Mouse (Mus musculus): Measurements from ENCODE around the gene Smok2a.
"Not testable (repeated sequence)": the region's sequence is repeated elsewhere in the genome, so short reads cannot be mapped to it uniquely, and the experiment has no call there.

Gene Smok2a

GRCm38 (mm10) chr17:13220888-13221287, at the start of gene Smok2a:
Smok2a (plus strand) TSS chr17:13221188.
- no peak for DNase-seq (ENCODE audit: low read depth)

DNA sequence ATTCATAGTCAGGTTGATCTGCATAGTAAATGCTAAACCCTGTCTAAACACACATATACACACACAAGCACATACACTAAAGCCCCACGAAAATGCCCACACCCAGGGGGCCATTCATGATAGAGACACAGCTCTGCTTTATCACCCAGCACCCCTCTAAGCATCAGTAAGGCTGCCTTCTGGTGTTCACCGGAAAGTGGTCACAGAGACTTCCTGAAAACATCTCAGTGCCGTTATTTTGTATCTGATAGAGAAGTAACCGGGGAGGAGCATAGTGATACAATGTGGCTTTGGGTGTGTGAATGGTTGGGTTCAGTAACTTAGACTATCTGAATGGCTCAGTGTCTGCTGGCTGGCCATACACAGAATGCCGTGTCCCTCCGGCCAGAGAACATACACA, 47.4 kb upstream of the Smok2a start:
- DNase-seq (ENCODE audit: low read depth), result not testable (repeated sequence)

GRCm38 (mm10) chr17:13174029-13174428, 47.0 kb upstream of the Smok2a start:
- not testable (repeated sequence) for DNase-seq (ENCODE audit: low read depth)

DNA sequence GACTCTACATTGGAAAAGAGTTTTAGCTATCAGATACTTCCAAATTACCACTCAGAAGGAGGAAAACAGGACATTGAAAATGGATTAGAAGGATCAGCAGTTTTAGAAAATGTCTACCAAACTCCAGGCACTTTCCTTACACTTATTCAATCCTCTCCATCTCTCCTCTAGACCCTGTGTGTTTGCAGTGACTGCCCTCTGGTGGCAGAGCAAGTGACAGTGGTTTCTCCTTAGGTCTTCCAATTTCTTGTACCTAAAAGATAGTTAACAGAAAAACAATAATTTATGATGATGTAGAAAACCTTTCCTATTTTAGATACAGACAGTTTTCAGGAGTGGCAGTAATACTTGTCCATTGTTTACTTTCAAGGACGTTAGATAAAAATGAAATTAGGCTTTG, 45.4 kb upstream of the Smok2a start:
- DNase-seq (ENCODE audit: low read depth), result not testable (repeated sequence)

DNA sequence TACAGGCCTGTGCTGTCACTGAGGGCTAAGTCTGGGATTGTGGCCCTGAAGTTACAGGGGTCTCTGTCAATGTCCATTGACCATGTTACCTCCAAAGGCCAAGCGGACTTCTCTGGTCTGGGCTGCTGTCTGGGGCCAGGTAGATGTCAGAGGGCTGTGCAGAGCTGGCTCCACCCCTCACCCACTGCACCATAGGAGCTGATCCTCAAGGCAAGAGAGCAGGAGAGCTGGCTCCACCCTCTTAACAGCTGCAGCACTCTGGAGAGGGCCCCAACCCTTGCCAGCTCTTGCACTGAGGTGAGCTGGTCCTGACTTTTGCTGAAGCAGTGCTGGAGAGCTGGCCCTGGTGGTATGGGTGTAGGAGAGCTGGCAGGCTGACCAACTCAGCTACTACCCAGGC, 43.2 kb upstream of the Smok2a start:
- not testable (repeated sequence) for DNase-seq (ENCODE audit: low read depth)

- DNase-seq (ENCODE audit: low read depth), result not testable (repeated sequence)
These were observed 42.0 kb upstream of the Smok2a start for GRCm38 (mm10) chr17:13179021-13179420.

GRCm38 (mm10) chr17:13180491-13180890, 40.5 kb upstream of the Smok2a start:
- DNase-seq (ENCODE audit: low read depth), result not testable (repeated sequence)

DNA sequence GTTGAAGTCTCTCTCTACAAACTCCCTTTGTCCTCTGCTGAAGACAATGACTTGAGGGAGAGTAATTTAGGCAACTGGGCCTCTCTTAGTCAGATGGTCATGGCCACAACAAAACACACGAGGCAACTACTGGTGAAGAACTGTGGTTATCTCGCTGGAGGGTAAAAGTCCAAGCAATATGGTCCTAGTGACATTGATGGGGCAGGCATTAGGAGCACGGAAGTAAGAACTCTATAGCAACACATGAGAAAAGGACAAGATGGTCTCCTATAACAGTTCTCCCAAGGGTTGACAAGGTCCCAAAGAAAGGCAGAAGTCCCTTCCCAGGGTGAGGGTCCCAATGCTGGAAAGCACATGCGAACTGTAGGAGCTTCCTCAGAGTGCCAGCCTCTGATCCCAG, 38.3 kb upstream of the Smok2a start:
- not testable (repeated sequence) for DNase-seq (ENCODE audit: low read depth)

GRCm38 (mm10) chr17:13184514-13184913, 36.5 kb upstream of the Smok2a start:
- DNase-seq (ENCODE audit: low read depth), result not testable (repeated sequence)

DNA sequence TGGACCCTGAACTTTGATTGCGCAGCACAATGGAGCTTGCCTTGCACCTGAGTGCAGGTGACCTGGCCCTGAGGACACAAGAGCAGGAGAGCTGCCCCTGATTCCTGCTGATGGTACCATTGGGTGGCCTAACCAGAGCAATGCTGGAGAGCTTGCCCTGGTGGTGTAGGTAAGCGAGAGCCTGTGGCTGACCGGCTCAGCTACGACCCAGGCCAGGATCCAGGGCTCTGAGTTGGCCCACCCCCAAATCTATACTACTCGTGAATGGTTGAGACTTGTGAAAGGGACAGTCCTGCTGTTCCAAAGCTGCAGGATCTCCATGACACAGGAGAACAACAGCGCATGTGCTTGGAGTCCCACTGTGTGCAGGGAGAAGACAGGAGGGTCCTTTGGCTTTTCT, 34.4 kb upstream of the Smok2a start:
- not testable (repeated sequence) for DNase-seq (ENCODE audit: low read depth)

- not testable (repeated sequence) for DNase-seq (ENCODE audit: low read depth)
These were observed 33.4 kb upstream of the Smok2a start for GRCm38 (mm10) chr17:13187621-13188020.

DNA sequence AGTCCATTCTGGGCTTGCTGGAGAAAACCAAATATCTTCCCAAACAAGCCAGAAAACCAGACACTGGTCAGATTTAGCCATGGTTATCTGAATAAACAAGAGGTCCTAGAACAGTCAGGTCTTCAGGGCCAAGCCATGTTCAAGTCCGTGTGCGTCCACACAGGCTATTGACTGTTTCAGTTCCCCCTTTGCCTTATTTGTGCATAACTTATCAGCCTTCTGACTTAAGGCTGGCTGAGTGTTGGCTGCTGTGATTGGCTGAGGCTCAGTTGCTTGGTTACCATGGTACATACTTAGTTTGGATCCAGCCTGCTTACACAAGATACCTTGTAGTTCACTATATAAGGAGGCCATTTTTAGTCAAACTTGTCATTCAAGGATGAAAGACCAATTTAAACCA, 32.1 kb upstream of the Smok2a start:
- DNase-seq (ENCODE audit: low read depth), result not testable (repeated sequence)

GRCm38 (mm10) chr17:13190836-13191583, 30.0 kb upstream of the Smok2a start:
- not testable (repeated sequence) for DNase-seq (ENCODE audit: low read depth)

- DNase-seq (ENCODE audit: low read depth), result not testable (repeated sequence)
These were observed 24.5 kb upstream of the Smok2a start for GRCm38 (mm10) chr17:13196486-13196885.

DNA sequence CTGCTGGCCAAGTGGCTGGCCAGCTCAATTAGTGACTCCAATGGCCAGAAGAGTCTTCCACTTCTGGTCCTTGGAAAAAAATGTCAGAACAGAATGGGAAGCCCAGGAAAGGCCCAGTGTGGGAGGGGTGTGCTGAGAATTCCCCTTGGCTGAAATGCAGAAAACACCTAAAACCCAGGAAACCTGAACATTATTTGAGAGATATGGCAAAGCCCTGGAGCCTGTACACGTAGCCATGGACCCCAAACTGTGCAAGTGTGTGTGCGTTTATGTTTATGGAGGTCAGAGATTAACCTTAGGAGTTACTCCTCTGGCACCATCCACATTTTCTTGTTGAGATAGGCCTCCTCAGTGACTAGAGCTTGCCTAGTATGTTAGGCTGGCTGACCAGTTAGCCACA, 22.2 kb upstream of the Smok2a start:
- not testable (repeated sequence) for DNase-seq (ENCODE audit: low read depth)

DNA sequence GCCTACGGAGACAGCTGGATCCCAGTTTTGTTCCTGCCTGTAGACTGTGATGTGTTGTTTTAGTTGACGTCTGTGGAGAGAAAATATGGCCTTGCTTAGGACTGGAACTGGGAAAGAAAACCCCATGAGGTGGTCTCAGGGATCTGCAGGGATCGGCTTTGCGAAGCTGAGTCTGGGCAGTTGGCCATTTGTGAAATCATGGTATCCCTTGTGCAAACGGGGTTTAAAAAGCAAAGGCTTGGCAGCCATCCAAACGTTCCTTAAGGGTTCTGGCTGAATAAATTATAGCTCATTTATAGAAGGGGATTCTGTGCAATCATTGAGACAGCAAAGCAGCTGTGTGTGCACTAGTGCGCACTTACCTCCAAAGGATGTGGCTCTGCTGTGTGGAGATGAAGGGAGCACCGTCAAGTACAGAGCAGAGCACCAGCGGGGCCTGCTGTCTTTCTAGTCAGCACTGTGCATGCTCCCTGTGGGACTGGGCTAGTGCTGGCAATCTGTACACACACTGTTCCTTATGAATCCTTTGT, 21.0 kb upstream of the Smok2a start:
- DNase-seq (ENCODE audit: low read depth), result not testable (repeated sequence)

GRCm38 (mm10) chr17:13201551-13201950, 19.4 kb upstream of the Smok2a start:
- not testable (repeated sequence) for DNase-seq (ENCODE audit: low read depth)

GRCm38 (mm10) chr17:13202453-13203107, 18.4 kb upstream of the Smok2a start:
- not testable (repeated sequence) for DNase-seq (ENCODE audit: low read depth)

- not testable (repeated sequence) for DNase-seq (ENCODE audit: low read depth)
These were observed 15.7 kb upstream of the Smok2a start for GRCm38 (mm10) chr17:13205247-13205646.

DNA sequence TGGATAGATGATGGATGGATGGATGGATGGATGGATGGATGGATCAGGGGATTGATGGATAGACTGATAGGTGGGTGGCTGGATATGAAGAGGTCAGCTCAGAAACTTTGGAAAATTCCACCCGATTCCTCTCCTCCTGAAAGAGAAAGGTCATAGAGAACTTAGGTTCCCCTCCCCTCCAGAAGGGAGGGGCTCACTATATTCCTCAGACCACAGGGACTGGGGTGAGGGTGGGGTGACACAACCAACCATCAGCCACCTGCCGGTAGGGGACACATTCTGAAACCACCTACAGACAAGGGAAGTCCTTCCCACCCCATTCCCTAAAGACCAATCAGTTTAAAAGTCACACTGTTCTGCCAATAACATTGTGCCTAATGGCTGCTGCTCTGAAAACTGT, 14.5 kb upstream of the Smok2a start:
- no peak for DNase-seq (ENCODE audit: low read depth)

- not testable (repeated sequence) for DNase-seq (ENCODE audit: low read depth)
These were observed 12.5 kb upstream of the Smok2a start for GRCm38 (mm10) chr17:13208460-13208859.

- no peak for DNase-seq (ENCODE audit: low read depth)
These were observed 8.7 kb upstream of the Smok2a start for GRCm38 (mm10) chr17:13212136-13212850.
